Mouse (Mus musculus) liver, embryonic 15.5 days (tissue): ENCODE results near the gene Tlx1. TPM values are rescaled to one million over a fixed set of nuclear protein-coding genes. Genes with fewer than 3 reads are reported as not detected.

Source experiments
- ATAC-seq: fragments of 200-750 bp; cut with Nextera tagmentation; 2 replicates; pipeline ENCODE4 v1.8.0; 2017; ENCODE audit warnings: moderate number of reproducible peaks, mild to moderate bottlenecking, moderate library complexity; ENCODE audit not compliant: insufficient read depth
- H3K27ac ChIP-seq: fragments of 300-500 bp; sonication (generic); replicated peaks from 2 replicates; pipeline ENCODE4 v1.5.1; 2015; ENCODE audit warnings: mild to moderate bottlenecking, inconsistent platforms
- H3K27me3 ChIP-seq: fragments of 300-500 bp; sonication (generic); 2 replicates; pipeline ENCODE4 v1.6.1; 2015; ENCODE audit warnings: mild to moderate bottlenecking, inconsistent platforms
- H3K36me3 ChIP-seq: fragments of 300-500 bp; sonication (generic); replicated peaks from 2 replicates; pipeline ENCODE4 v1.6.1; 2015; ENCODE audit warnings: moderate library complexity, mild to moderate bottlenecking, inconsistent platforms
- H3K4me1 ChIP-seq: fragments of 300-500 bp; sonication (generic); replicated peaks from 2 replicates; pipeline ENCODE4 v1.6.1; 2015; ENCODE audit warnings: inconsistent platforms
- H3K4me2 ChIP-seq: fragments of 300-500 bp; sonication (generic); 2 replicates; pipeline ENCODE4 v1.6.1; 2015; ENCODE audit warnings: moderate library complexity, mild to moderate bottlenecking, inconsistent platforms
- H3K4me3 ChIP-seq: fragments of 300-500 bp; sonication (generic); replicated peaks from 2 replicates; pipeline ENCODE4 v1.5.1; 2015; ENCODE audit warnings: mild to moderate bottlenecking, inconsistent platforms
- H3K9ac ChIP-seq: fragments of 300-500 bp; sonication (generic); 2 replicates; pipeline ENCODE4 v1.6.1; 2015; ENCODE audit warnings: moderate library complexity, mild to moderate bottlenecking, inconsistent platforms
- H3K9me3 ChIP-seq: fragments of 300-500 bp; sonication (generic); replicated peaks from 2 replicates; pipeline ENCODE4 v1.6.1; 2016; ENCODE audit warnings: inconsistent platforms
- WGBS: fragments of 180-500 bp; shearing (Covaris S2); methylation state at CpG from one replicate; pipeline ENCODE4 v1.1.7; 2015; ENCODE audit warnings: mixed read lengths; ENCODE audit not compliant: insufficient replicate concordance; 5-methylcytosine and 5-hydroxymethylcytosine counted together
- polyA plus RNA-seq: library from polyadenylated mRNA; unstranded; fragments of >200 nt; fragmentation: Nextera tagmentation; extraction: Ambion mirVana; gene quantifications from 2 replicates; pipeline ENCODE4 v1.2.1, GENCODE M21; 2015

The Tlx1 gene
- polyA plus RNA-seq, 1 experiment from 2014 or later, result not detected

DNA sequence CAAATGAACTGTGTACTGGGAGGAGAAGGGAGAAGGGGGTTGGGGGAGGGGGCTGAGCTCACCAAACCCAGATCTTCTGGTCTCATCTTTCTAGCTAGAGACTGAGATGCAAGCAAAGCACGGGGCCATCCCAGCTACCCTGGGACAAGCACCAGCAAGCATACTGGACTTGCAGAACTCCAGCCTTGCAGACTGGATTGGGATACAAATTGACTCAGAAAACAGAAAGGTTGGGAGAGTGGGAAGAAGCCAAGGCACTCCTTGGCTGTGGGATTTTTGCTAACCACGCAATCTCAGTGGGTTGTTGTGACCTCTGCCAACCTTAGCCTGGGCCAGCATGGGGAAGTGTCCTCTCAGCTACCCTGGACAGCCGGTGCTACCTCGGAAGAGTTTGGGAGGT lies 3.4 kb upstream of the Tlx1 start:
- 4% methylated on average over 4 of the region's 4 CpGs for WGBS
- H3K27me3 ChIP-seq, result peaks cover 99% of the 10 kb centered on the region
- H3K4me3 ChIP-seq, result no peak overlapping the region
- H3K4me1 ChIP-seq, result 0 out of 2 replicates have a peak, but pooled peaks cover 5% of the 10 kb centered on the region
- H3K9me3 ChIP-seq, result no peaks in the 10 kb centered on the region
- no peak overlapping the region for H3K4me2 ChIP-seq
- no peaks in the 10 kb centered on the region for H3K36me3 ChIP-seq
- ATAC-seq, result no peak
- H3K9ac ChIP-seq, result no peak overlapping the region
- H3K27ac ChIP-seq, result no peak overlapping the region

DNA sequence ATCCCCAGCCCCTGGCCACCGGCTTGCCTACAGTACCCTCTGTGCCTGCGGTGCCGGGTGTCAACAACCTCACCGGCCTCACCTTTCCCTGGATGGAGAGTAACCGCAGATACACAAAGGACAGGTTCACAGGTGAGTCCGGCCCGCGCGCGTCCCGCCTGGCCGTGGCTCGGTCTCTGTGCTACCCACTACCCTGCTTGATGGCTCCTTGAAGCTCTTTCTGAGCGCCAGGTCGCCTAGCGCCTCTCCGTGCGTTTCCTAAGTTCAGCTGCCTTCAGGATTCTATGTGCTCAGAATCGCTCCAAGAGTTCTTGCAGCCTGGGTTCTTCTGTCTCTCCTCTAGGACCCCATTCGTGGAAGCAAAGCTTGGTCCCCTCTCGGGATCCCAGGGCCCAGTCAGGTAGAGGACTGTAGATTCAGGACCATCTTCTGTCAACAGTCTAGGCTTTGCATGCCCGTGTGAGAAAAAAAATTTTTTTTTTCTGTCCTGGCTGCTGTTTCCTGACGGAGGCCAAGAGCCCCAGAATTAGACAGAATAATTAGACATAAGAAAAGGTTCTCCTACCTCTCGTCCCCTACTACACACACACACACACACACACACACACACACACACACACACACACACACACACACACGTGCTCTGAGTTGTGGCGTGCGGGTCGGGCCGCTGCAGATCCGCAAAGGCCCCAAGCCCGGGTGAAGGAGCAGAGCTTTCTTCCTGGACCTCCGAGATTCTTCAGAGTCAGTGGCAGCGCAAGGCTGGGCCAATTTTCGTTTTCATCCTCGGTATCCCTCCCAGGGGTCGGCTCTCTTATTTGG lies 1.1 kb downstream of the Tlx1 start:
- Histone ChIP-seq H3K36me3 (no peaks in the 10 kb centered on the region), H3K27me3 (peaks cover 99% of the 10 kb centered on the region), H3K9me3 (no peaks in the 10 kb centered on the region), H3K27ac (no peak overlapping the region), H3K4me1 (0 out of 2 replicates have a peak, but pooled peaks cover 5% of the 10 kb centered on the region), H3K4me3 (no peak overlapping the region), H3K9ac (no peak overlapping the region), H3K4me2 (no peak overlapping the region)
- no peak for ATAC-seq
- 2% methylated on average over 36 of the region's 36 CpGs for WGBS

DNA sequence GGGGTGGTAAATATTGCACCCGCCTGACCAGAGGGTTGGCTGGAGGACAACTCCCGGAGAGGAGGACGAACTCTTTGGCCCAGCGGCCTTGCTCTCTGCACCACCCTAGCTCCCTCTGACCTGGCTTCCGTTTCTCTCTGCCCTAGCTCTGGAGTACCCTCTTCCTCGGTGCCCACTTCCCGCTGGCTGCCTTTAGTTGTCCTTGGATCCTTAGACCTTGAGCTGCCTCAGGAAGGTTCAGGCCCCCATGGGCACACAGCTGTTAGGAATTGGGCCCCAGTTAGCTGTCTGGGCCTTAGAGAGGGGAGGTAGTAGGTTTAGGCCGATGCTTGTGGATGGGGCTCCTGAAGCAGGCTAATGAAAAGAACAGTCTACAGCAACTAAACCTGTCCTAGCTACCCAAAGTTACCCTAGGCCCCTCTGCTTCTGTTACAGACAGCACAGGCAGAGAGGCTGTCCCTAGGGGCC lies 1.7 kb downstream of the Tlx1 start:
- Histone ChIP-seq H3K27me3 (peaks cover 99% of the 10 kb centered on the region), H3K4me2 (no peak overlapping the region), H3K4me1 (0 out of 2 replicates have a peak, but pooled peaks cover 5% of the 10 kb centered on the region), H3K4me3 (no peak overlapping the region), H3K27ac (no peak overlapping the region), H3K9ac (no peak overlapping the region), H3K9me3 (no peaks in the 10 kb centered on the region), H3K36me3 (no peaks in the 10 kb centered on the region)
- WGBS, result 7% methylated on average over 8 of the region's 8 CpGs
- no peak for ATAC-seq

DNA sequence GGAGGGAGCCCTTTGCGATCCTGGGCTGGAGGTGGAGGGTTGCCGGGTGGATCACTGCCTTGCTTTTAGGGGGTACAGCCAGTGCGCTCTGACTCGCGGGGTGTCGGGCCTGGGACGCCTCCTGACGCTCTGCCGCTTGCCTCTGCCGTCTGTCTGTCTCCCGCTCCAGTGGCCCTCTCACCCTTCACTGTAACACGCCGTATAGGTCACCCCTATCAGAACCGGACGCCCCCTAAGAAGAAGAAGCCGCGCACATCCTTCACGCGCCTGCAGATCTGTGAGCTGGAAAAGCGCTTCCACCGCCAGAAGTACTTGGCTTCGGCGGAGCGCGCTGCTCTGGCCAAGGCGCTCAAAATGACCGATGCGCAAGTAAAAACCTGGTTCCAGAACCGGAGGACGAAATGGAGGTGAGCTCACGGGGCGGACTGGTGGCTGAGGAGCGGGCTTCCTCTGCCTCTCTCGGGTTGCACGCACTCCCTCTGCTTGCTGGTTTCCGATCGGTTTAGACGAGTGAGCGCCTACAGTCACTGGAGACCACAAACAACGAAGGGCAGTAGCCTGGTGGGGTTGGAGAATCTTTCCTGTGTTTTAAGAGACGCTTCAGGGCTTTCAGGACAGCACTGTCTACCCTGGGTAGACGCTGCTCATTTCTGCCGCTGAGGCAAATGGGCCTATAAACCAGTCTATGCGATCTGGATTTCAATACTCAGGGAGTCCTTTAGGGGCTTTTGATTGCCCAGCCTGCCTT lies 3.0 kb downstream of the Tlx1 start:
- no peak overlapping the region for H3K4me3 ChIP-seq
- H3K9me3 ChIP-seq, result no peaks in the 10 kb centered on the region
- H3K4me1 ChIP-seq, result 0 out of 2 replicates have a peak, but pooled peaks cover 5% of the 10 kb centered on the region
- 3% methylated on average over 44 of the region's 44 CpGs for WGBS
- no peak overlapping the region for H3K9ac ChIP-seq
- H3K27ac ChIP-seq, result no peak overlapping the region
- no peak overlapping the region for H3K4me2 ChIP-seq
- no peaks in the 10 kb centered on the region for H3K36me3 ChIP-seq
- H3K27me3 ChIP-seq, result peaks cover 98% of the 10 kb centered on the region
- no peak for ATAC-seq

DNA sequence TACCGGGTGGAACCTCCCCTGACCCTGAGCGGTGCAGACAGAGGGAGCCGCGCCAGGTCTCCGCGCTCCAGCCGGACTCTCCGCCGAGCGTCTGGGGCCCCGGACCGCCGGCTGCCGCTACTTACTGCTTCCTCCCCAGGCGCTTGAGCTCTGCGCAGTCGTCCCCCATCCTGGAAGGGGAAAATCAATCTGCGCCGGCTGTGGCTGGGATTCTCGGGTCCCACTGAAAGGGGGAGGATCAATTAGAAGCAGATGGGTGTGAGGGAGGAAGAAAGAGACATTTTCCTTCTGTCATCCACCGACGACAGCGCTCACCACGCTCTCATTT lies 3.5 kb downstream of the Tlx1 start:
- no peaks in the 10 kb centered on the region for H3K9me3 ChIP-seq
- no peak overlapping the region for H3K4me3 ChIP-seq
- H3K27me3 ChIP-seq, result peaks cover 98% of the 10 kb centered on the region
- H3K4me1 ChIP-seq, result 0 out of 2 replicates have a peak, but pooled peaks cover 5% of the 10 kb centered on the region
- no peak for ATAC-seq
- no peak overlapping the region for H3K4me2 ChIP-seq
- H3K36me3 ChIP-seq, result no peaks in the 10 kb centered on the region
- H3K9ac ChIP-seq, result no peak overlapping the region
- WGBS, result under 1% methylated on average over 24 of the region's 24 CpGs
- no peak overlapping the region for H3K27ac ChIP-seq

DNA sequence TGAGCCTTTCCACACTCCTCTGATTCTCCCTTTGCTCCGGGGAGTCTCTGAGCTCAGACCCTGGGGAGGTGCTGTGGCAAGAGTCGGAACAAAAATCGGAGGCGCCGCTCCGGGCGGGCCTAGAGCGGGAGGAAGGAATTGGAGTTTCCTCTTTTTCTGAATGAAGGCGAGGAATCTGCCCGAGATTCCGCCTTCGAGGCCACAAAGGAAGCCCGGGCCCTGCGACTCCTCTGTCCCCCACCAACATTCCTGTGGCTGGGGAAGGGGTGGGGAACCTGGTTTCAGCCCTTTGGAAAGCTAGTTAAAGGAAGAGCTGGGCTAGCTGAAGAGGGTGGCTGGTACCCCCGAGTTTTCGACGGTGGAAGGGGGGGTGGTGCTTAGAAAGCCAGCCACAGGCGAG lies 4.0 kb downstream of the Tlx1 start:
- no peak overlapping the region for H3K4me2 ChIP-seq
- no peak overlapping the region for H3K27ac ChIP-seq
- peaks cover 99% of the 10 kb centered on the region for H3K27me3 ChIP-seq
- WGBS, result 1% methylated on average over 18 of the region's 18 CpGs
- 0 out of 2 replicates have a peak, but pooled peaks cover 5% of the 10 kb centered on the region for H3K4me1 ChIP-seq
- H3K4me3 ChIP-seq, result no peak overlapping the region
- no peaks in the 10 kb centered on the region for H3K9me3 ChIP-seq
- H3K36me3 ChIP-seq, result no peaks in the 10 kb centered on the region
- no peak for ATAC-seq
- H3K9ac ChIP-seq, result no peak overlapping the region

DNA sequence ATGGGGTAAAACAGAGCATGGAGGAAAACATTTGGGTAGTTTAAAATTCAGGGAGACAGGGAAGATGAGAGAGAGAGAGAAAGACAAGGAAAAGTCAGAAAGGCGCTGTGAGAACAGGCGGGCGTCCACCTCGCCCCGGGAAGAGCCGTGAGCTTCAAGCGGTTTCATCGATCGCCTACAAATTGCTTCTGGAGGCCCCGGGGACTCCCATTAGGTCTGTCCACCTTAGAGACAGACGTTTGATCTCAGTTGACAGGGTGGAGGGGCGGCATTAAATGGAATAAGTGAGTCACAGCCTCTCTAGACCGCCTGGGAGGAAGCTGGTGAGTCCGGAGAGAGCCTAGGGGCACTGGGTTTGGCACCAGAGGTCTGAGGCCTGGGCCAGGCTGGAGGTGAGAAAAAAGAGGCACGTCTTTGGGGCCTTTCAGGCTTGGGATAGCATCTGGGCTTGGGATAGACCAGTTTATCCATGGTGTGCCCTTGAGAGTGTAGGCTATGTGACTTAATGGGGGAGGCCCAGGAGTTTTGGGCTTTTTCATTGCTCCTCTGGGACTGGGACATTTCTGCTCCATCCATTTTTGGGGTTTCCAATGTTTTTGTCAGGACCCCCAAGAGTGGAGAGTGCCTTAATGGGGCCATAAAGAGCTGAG lies 4.8 kb downstream of the Tlx1 start:
- Histone ChIP-seq H3K27ac (no peak overlapping the region), H3K4me2 (no peak overlapping the region), H3K9ac (no peak overlapping the region), H3K36me3 (no peaks in the 10 kb centered on the region), H3K27me3 (peaks cover 99% of the 10 kb centered on the region), H3K4me1 (0 out of 2 replicates have a peak, but pooled peaks cover 5% of the 10 kb centered on the region), H3K4me3 (no peak overlapping the region), H3K9me3 (no peaks in the 10 kb centered on the region)
- WGBS, result 4% methylated on average over 15 of the region's 15 CpGs
- ATAC-seq, result no peak

DNA sequence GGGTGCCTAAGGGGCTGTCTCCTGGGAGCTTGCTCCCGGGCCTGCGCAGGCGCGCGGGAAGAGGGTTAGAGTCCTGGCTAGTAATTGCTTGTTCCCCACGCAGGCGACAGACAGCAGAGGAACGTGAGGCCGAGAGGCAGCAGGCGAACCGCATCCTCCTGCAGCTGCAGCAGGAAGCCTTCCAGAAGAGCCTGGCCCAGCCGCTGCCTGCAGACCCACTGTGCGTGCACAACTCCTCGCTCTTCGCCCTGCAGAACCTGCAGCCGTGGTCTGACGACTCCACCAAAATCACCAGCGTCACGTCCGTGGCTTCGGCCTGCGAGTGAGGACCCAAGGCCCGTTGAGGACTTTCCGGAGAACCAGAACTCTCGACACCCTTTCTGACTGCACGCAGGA lies 5.3 kb downstream of the Tlx1 start:
- no peak overlapping the region for H3K4me2 ChIP-seq
- no peak overlapping the region for H3K27ac ChIP-seq
- no peak for ATAC-seq
- H3K9ac ChIP-seq, result no peak overlapping the region
- peaks cover 99% of the 10 kb centered on the region for H3K27me3 ChIP-seq
- H3K9me3 ChIP-seq, result no peaks in the 10 kb centered on the region
- H3K4me1 ChIP-seq, result peaks cover 4% of the 10 kb centered on the region
- no peak overlapping the region for H3K4me3 ChIP-seq
- 2% methylated on average over 26 of the region's 26 CpGs for WGBS
- no peaks in the 10 kb centered on the region for H3K36me3 ChIP-seq

DNA sequence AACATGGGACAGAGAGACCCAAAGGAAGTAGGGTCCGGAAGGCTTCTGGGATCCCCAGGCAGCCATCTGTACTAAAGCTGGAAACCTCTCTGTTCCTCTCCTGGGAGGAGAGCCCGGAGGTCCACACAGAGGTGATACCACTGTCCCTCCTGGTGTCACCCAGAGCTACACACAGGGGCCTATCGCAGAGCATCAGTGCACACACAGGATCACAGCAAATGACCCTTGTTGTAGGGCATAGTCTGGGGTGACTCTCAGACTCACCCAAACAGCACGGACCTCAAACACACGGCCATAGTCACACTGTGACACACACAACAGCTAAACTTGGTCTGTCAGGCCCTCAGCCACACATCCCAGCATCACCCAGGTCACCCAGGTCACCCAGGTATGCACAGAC lies 5.9 kb downstream of the Tlx1 start:
- no peak overlapping the region for H3K27ac ChIP-seq
- no peak for ATAC-seq
- peaks cover 99% of the 10 kb centered on the region for H3K27me3 ChIP-seq
- H3K36me3 ChIP-seq, result no peaks in the 10 kb centered on the region
- H3K4me1 ChIP-seq, result peaks cover 7% of the 10 kb centered on the region
- no peak overlapping the region for H3K4me3 ChIP-seq
- WGBS, result 5% methylated on average over 5 of the region's 5 CpGs
- no peaks in the 10 kb centered on the region for H3K9me3 ChIP-seq
- no peak overlapping the region for H3K9ac ChIP-seq
- H3K4me2 ChIP-seq, result no peak overlapping the region

DNA sequence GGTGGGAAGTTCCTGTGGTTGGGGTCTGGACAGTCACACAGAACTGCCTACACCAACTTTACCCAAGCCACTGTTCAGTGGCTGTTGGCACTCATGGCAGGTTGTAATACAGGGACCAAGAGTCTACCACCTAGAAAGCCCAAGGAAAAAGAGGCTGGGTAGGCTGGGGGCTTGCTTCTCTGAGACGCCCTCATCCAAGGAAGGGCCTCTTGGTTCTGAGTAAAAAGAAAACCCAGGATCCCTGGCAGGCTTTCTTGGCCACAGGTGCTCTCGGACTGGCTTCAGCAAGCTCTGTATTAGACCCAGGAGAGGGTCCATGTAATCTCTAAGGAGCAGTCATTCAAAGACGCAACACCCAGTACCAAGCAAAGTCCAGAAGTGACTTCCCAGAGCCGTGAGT lies 7.7 kb downstream of the Tlx1 start:
- Histone ChIP-seq H3K27ac (no peak overlapping the region), H3K4me2 (no peak overlapping the region)
- no peak for ATAC-seq

DNA sequence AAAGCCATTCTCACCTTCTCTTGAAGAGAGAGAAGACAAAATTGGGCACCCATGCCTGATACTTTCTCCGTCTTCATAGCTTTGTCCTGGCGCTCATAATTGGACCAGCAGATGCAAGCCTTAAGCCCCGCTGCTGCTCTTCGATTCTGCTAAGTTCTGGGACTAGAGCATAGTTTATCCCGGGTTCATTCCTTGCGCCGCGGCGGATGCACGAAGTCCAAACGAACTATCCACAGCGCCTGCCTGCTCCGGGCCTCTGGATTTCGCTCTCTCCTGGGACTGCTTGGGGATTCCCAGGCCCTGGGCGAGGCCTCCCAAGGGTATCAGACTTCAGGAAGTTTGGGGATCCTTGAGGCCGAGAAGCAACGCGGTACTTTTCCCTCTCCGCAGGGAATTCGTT lies 8.4 kb downstream of the Tlx1 start:
- H3K9me3 ChIP-seq, result no peaks in the 10 kb centered on the region
- no peak for ATAC-seq
- no peak overlapping the region for H3K4me3 ChIP-seq
- WGBS, result 2% methylated on average over 20 of the region's 20 CpGs
- H3K4me1 ChIP-seq, result peaks cover 7% of the 10 kb centered on the region
- no peak overlapping the region for H3K4me2 ChIP-seq
- no peak overlapping the region for H3K27ac ChIP-seq
- H3K9ac ChIP-seq, result no peak overlapping the region
- no peaks in the 10 kb centered on the region for H3K36me3 ChIP-seq
- H3K27me3 ChIP-seq, result peaks cover 99% of the 10 kb centered on the region

More for the DNA sequence above, 7.7 kb downstream of the Tlx1 start:
- Histone ChIP-seq H3K4me1 (peaks cover 7% of the 10 kb centered on the region), H3K4me3 (no peak overlapping the region), H3K27me3 (peaks cover 99% of the 10 kb centered on the region), H3K9ac (no peak overlapping the region), H3K9me3 (no peaks in the 10 kb centered on the region), H3K36me3 (no peaks in the 10 kb centered on the region)
- WGBS, result 9% methylated on average over 4 of the region's 4 CpGs
